Mouse (Mus musculus): ENCODE results near the gene Usp44. TPM values are rescaled to one million over a fixed set of nuclear protein-coding genes. Genes with fewer than 3 reads are reported as not detected.
"Not testable (repeated sequence)": the region's sequence is repeated elsewhere in the genome, so short reads cannot be mapped to it uniquely, and the experiment has no call there.

The Usp44 gene
- total RNA-seq, 2 experiments from 2014 or later = 0.22 to 0.46 TPM

DNA sequence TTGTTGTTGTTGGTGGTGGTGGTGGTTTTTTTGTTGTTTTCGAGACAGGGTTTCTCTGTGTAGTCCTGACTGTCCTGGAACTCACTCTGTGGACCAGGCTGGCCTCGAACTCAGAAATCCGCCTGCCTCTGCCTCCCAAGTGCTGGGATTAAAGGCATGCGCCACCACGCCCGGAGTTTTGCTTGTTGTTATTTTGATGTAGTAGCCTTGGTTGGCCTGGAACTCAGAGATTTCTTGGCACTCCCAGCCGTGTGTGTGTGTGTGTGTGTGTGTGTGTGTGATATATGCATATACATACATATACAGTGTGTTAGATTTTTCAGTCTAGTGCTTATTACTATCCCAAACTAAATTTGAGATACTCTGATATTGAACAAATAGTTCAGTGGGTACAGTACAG lies 3.8 kb downstream of the Usp44 start:
- intact Hi-C loops (cut with DNase I); DNase-seq: not testable (repeated sequence)

DNA sequence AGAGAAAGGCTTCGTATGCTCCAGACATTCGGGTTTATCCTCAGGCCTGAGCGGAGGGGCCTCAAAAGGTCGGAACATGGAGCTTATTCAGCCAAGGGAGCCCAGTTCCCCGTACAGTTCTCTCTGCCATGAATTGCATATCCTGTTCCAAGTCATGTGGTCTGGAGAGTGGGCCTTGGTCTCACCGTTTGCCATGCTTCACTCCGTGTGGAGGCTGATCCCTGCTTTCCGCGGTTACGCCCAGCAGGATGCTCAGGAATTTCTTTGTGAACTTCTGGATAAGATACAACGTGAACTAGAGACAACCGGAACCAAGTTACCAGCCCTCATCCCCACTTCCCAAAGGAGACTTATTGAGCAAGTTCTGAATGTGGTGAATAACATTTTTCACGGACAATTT lies 15.4 kb downstream of the Usp44 start:
- no peak for DNase-seq
- intact Hi-C loops (cut with DNase I) = no loop called here

DNA sequence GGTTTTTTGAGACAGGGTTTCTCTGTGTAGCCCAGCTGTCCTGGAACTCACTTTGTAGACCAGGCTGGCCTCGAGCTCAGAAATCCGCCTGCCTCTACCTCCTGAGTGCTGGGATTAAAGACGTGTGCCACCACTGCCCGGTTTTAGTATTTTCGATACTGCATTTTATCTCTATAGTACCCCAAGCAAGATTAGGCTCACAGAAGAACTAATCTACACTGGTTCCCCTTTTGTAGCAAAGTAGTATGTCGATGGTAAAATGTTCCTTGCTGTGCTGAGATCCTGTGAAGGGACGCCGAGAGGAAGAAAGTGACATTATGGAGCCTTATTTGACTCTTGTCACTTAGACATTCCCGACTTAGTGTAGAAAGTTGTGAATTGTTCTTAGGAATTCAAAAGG lies 23.8 kb downstream of the Usp44 start:
- no peak for DNase-seq
- intact Hi-C loops (cut with DNase I) = no loop called here

DNA sequence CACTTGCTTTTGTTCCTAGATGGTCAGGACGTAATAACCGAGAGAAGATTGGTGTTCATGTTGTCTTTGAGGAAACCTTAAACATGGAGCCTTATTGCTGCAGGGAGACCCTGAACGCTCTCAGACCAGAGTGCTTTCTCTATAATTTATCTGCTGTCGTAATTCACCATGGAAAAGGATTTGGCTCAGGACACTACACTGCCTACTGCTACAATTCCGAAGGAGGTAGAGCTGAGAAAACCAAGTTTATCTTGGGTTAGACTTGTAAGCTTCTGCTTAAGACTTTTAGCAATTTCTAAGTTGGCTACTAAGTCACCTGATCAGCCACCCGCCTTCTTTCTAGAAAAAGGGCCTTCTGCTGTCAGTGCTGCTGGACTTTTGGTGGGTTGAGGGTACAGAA lies 24.7 kb downstream of the Usp44 start:
- intact Hi-C loops (cut with DNase I) = no loop called here
- no peak for DNase-seq

- DNase-seq = no peak
- intact Hi-C loops (cut with DNase I) = no loop called here
Observed at GRCm38 (mm10) chr10:93868401-93868800, 37.0 kb downstream of the Usp44 start.

- DNase-seq = no peak
- intact Hi-C loops (cut with DNase I) = no loop called here
Observed at GRCm38 (mm10) chr10:93868886-93869285, 37.5 kb downstream of the Usp44 start.

GRCm38 (mm10) chr10:93876772-93877171 lies 45.4 kb downstream of the Usp44 start:
- DNase-seq = no peak
- intact Hi-C loops (cut with DNase I) = no loop called here

GRCm38 (mm10) chr10:93878732-93879131 lies 47.4 kb downstream of the Usp44 start:
- DNase-seq = no peak
- intact Hi-C loops (cut with DNase I) = no loop called here

DNA sequence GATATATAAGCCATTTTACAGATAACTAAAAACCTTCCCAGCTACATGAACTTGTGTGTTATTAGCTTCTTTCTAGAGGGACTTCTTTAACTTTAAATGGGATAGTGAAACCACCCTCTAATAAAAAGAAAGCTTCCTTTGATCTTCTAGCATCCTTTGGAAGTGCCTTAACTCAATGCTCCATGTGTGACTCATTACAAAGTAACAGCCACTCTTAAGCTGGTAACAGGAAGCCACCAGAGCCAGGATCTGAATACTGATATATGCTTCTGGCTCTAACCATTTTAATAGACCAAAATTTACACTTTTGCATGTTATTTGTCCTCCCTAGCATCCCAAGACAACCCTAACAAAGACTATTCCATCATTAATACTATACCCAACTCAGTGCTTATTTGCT lies 50.6 kb downstream of the Usp44 start:
- intact Hi-C loops (cut with DNase I) = no loop called here
- no peak for DNase-seq

DNA sequence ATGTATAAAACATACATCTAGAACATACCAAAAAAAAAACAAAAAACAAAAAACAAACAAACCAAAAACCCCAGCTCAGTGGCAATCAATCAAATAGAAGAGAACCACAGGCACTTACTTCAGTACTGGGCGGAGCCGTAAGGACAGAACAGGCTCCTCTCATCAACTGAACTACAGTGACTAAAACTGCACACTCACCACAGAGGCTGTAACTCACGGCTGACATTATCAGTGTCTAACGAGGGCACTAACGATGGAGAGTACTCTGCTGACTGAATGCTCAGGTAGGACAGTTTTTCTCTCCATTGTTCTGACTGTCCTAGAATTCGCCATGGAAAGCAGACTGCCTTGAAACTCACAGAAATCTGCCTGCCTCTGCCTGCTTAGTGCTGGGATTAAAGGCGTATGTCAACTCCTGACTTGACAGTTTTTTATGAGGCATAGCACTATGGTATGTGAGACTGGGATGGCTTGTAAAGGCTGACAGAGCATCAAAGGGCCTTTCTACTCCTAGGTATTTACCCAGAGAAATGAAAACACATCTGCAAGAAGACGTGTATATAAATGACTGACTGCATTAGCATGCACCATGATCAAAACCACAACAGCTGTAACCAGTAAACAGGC lies 51.5 kb downstream of the Usp44 start:
- no peak for DNase-seq
- intact Hi-C loops (cut with DNase I) = no loop called here

GRCm38 (mm10) chr10:93885839-93886477 lies 54.6 kb downstream of the Usp44 start:
- intact Hi-C loops (cut with DNase I) = no loop called here
- no peak for DNase-seq

DNA sequence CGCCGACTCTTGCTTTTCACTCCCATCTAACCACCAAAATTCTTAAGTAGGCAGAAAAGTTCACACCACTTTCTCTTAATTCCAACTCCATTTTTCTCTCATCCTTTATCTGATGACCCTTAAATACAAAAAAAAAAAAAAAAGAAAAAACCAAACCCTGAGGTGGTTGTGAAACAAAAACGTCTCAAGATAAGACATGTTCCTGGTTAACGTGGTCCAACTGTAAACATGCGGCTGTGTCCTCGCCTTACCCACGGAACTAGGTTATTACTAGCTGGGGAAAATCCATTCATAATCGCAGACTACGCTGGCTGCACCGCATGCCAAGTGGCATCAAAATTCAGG lies 57.2 kb downstream of the Usp44 start:
- intact Hi-C loops (cut with DNase I) = no loop called here
- no peak for DNase-seq

GRCm38 (mm10) chr10:93888935-93889578 lies 57.7 kb downstream of the Usp44 start:
- peak; percentile 36 to 56 for DNase-seq
- intact Hi-C loops (cut with DNase I) = no loop called here

DNA sequence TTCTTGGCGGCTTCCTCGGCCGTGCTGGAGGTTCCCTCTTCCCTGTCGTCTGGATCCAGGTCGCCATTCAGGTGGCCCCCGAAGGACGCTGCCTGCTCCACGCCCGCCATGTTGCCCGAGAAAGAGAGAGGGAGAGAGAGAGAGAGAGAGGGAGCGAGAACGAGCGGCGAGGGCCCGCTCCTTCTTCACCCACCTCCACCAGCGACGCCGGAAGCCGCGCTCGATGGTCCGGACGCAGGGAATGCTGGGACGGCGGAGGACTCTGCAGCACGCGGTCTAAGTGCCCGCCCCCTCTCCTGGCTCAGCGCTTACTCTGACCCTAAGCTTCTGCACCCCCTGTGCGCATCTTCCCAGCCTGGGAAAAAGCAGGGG lies 58.2 kb downstream of the Usp44 start:
- peak; percentile 71 to 77 for DNase-seq
- intact Hi-C loops (cut with DNase I) = no loop called here

GRCm38 (mm10) chr10:93889976-93890375 lies 58.6 kb downstream of the Usp44 start:
- DNase-seq = peak in 1 of 2 experiments; percentile 20
- intact Hi-C loops (cut with DNase I) = no loop called here

GRCm38 (mm10) chr10:93890565-93890964 lies 59.2 kb downstream of the Usp44 start:
- no peak for DNase-seq
- intact Hi-C loops (cut with DNase I) = no loop called here

DNA sequence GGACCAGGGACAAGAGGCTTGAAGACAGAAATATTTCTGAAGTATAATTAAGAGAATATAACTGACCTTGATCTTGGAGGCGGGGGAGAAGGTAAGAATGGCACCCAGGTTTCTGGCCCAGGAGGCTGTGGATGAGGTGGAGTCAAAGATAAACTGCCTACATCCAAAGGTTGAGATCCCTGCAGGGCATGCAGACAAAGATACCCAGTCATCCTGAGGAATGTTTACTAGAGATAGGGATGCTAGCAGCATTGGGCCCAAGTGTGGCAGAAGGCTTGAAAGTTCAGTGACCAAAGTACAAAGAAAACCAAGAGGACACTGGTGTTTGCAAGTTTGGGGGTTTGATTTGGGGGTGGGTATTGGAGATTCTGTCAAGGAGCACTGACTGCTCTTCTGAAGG lies 59.7 kb downstream of the Usp44 start:
- DNase-seq = no peak
- intact Hi-C loops (cut with DNase I) = no loop called here

DNA sequence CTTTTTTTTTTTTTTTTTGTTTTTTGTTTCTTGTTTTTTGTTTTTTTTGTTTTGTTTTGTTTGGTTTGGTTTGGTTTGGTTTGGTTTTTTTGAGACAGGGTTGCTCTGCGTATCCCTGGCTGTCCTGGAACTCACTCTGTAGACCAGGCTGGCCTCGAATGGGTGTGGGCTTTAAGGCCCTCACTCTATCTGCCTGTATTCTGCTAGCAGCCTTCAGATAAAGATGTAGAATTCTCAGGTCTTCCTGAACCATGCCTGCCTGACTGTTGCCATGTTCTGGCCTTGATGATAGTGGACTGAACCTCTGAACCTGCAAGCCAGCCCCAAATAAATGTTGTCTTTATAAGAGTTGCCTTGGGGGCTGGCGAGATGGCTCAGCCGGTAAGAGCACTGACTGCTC lies 61.2 kb downstream of the Usp44 start:
- no peak for DNase-seq
- intact Hi-C loops (cut with DNase I) = no loop called here

- intact Hi-C loops (cut with DNase I) = no loop called here
- DNase-seq = no peak
Observed at GRCm38 (mm10) chr10:93897043-93897646, 65.8 kb downstream of the Usp44 start, which contains the start of gene Metap2. Gene Metap2, minus strand, starts transcription at chr10:93897093.

- DNase-seq = no peak
- intact Hi-C loops (cut with DNase I) = no loop called here
Observed at GRCm38 (mm10) chr10:93899303-93899702, 67.9 kb downstream of the Usp44 start.

GRCm38 (mm10) chr10:93899907-93900306 lies 68.6 kb downstream of the Usp44 start:
- intact Hi-C loops (cut with DNase I) = no loop called here
- DNase-seq = no peak

DNA sequence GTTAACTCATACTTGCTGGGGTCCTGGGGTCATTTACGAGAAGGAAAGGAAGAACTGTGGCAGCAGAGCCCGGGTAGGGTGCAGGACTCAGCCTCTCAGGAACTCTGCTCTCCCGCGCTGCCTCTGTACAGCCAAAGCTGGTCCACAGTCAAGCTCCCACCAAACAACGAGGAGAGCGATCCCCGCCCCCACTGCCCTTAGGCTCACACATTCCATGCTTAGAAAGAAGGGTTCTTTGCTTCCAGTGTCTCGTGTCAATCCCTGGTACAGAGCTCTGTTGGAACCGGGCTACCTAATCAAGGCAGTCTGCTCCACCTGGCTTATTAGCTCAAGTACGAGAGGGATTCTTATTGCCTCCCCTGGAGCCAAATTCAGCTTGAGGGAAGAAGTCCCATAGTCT lies 76.0 kb downstream of the Usp44 start:
- intact Hi-C loops (cut with DNase I) = no loop called here
- DNase-seq = no peak

Measured in gastrocnemius, postnatal 36 days (tissue).